Mouse (Mus musculus): ENCODE results near the gene Tmem151b.

Gene Tmem151b

DNA sequence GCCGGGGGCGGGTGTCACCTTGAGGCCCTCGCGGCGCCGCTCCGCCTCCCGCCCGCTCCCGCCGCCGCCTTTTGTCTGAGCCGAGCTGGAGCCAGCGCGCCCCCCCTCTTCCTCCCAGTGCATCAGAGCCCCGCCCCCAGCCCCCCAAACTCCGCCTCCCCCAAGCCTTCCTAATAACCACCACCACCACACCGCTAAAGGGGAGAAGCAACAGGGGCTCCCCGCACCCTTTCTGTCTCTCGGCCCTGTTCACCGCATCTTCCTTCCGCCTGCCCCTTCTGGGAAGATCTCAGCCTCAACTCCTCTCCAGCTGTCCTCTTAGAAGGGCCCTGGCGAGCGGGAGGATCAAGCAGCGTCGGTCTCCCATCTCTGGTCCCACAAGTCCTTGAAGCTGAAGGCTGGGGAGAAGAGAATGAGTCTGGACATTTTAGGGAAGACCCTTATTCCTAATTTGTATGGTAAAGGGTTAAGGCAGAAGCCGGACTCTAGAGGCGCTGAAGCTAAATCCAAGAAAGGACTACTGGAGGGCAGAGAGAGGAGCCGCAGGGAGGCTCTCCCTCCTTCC, at the start of gene Tmem151b:
TSS of gene Tmem151b (minus strand) at position 61 of the 565 bp plus-strand sequence.
- DNase-seq, result no peak

DNA sequence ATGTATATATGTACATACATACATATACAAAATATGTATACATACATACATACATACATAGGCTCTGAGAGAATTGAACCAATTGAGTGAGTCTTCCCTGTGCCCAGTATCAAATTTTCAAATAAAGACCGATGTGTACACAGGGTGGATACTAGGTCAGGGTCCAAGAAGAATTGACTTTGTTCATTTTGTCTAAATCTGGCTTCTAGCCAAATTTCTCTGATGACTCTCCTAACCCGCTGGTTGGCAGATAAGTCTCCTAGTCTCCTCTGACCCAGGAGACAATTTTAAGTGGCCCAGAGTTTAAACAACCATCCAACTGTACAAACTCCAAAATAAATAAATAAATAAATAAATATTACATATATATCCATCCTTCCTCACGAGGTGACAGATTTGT, 49.4 kb upstream of the Tmem151b start:
- no peak for DNase-seq

DNA sequence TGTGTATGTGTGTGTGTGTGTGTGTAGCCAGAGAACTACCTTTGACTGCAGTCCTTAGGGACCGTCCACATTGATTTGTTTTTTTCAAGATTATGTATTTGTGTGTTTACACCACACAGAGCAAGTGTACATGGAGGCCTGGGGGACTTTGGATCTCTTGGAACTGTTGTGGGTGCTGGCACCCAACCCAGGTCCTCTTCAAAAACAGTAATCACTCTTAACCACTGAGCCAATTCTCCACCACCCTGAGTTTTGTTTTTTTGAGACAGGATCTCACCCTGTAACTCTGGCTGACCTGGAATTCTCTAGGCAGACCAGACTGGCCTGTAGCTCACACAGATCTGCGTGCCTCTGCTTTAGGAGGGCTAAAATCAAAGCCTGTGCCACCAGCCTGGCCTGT, 48.9 kb upstream of the Tmem151b start:
- no peak for DNase-seq

DNA sequence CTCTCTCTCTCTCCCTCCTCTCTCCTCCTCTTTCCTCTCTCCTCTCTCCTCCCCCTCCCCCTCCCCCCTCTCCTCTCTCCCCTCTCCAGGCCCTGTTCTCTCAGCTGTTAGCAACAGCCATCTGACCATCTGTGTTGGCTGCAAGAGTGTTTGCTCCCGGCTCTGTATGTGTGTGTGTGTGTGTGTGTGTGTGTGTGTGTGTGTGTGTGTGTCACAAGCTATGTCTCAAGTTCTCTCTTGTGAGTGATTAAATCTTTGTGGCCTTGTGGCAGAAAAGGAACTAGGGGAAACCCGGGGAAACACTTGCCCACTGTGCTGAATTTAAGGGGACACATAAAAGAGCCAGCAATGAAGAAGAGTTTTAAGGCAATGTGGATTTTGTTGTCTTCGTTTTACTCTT, 48.3 kb upstream of the Tmem151b start:
- DNase-seq, result no peak

DNA sequence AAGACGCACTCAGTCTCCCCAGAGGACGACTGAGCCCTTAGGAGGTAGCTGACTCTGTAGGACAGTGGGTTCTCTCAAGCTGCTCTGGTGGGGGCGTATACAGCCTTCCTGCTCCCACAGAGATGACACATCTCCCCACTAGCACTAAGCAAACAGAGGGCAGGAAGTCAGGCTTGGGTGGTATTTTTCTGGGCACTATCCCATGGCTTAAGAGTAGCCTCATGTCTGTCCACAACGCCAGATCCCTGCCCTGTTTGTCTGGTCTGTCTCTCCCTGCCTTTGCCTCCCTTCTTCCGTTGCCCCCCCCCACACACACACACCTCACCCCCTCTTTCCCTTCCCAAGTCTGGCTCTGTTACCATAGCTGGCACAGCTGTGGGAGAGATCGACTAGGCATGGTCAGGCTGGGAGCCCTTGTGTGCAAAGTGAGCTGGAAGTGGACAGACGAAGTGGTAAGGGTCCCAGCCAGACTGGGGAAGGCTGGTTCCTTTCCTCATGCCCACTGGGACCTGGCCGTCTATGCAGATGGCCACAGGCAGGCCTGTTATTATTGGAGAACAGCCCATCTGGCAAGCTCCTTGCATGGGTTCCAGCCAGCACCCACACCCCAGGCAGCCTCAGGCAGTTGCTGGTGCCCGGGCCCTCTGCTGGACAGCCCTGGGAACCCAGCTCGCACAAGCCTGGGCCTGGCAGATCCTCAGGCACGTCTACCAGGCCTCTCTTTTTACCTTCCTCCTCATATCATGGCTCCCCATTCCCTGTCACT, 47.3 kb upstream of the Tmem151b start:
- no peak for DNase-seq

DNA sequence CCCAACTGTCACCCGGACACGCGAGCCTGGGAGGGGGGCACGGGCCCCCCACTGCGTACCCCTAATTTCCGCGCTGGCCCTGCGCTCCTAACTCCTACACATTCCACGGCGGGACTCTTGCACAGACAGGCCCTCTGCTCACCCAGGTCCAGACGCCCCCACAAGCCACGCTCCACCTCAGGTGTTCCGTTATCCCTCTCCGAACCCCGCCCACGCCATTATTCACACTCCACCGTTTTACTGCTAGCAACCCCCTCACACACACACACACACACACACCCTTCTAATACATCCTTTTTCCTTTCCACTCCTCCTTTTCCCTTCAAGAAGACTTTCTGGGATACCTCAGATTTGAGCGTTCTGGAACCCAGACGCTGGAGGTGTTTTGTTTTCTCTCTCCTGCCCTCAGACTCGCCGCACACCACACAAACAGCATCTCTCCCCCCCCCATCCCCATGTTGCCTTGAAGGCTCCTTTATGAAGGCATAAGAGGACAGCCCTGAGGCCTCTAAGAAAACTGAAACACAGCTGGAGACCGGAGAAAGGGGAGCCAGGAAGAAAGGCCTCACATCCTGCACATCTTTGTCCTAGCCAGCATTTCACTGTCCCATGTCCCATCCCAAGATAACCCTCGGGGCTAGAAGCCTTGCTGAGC, 46.4 kb upstream of the Tmem151b start:
- no peak for DNase-seq

DNA sequence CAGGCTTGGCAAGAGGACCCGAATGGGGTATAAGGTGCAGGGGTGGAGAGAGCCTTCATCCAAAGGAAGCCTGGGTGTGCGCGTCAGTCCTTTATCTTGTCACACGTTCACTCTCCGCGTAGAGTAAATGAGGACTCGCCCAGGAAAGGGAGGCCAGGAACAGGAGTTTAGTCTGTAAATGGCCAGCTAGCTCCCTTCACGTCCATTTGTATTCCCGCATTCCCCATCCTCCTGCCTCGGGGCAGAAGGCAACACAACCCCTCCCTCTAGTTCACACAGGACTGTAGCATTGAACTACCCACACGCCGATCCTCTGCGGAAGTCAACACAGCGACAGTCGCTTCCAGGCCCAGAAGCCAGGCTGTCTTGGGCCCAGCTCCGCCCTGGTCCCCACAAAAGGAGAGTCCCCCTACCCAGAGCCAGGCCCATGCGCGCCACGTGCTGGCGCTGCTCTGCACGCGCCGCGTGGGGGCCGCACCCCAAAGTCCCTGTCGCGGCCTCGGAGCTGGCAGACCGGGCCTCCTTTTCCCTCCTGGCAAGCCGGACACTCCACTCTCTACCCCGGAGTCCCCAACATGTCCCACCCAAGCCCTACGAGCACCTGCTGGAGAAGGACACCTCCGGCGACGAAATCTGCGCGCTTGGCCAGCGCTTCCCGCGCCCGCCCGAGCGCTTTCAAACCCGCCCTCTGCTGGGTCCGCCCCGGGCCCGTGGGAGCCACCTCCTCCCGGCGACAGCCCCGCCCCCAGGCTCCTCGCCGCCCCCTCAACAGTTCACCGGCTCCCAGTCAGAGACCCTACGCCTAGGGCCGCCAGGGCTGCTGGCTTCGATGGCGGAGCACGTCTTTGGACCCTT, 45.6 kb upstream of the Tmem151b start:
- peak; percentile 78 to 79 for DNase-seq

DNA sequence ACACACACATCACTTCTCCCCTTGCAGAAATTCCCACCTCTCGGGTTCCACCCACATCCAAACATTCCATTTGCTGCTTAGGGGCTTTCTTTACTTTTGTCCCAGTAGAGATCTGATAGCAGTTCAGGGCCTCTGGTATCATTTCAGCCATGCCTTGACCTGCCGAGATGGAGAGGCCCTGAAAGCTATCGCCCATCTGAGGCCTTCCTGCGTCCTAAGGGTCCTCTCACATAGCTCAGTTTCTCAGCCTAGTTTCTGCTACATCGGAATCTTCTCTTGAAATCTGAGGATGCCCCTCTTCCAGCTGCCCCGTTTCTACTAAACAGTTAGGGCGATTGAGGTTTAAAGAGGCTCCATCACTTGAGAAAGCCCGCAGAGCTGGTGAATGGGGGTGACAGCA, 44.7 kb upstream of the Tmem151b start:
- no peak for DNase-seq

DNA sequence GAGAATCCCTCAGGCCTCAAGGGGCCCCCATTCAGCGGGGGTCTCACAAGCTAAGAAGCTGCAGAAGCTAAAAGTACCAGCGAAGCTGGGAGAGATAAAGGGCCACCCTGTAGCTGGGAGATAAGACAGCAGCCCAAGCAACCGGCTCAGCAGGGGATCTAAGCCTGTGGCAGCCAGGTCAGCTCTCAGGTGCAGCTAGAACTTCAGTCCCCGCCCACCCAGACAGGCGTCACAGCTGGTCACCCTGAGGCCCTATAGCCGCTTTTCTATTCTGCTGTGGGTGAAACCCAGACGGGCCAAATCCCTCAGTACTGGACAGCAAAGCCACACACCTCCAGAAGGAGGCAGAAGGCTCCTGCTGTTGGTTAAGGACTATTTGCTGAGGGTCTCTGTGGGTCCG, 44.0 kb upstream of the Tmem151b start:
- DNase-seq, result no peak

DNA sequence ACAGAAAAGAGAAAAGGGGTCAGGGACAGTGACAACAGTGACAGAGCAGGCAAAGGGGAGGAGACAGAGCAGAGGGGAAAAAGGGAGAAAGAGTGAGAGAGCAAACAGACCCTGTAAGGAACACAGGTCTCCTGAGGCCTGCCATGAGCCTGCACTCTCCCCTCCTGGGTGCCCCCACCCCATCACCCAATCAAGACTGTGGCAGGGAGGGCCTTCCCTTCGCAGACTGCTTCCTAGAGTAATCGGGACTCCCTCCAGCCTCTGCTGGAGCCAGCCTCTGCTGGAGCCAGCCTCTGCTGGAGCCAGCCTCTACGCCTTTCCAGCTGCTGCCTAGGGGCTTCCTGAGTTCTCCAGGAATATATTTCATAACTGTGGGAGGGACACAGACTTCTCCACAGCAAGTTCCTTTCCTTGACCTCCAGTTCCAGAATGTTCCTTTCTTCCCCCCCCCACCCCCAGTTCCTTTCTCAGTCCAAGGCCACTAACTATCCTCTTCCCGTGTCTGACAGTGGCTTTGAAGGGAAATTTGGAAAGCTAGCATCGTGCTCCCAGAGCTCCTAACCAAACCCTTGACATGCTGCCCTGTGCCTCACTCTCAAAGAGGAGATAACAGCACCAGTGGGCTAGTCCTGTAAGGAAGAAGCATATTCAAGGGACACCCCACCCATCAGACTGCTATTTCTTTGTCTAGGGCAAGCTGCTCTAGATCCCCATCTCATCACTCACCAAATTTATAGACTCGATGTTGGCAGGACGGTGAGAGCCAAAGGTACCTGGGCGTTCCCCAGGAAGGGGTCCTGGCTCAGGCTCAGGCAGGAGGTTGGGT, 43.3 kb upstream of the Tmem151b start:
- DNase-seq, result no peak

DNA sequence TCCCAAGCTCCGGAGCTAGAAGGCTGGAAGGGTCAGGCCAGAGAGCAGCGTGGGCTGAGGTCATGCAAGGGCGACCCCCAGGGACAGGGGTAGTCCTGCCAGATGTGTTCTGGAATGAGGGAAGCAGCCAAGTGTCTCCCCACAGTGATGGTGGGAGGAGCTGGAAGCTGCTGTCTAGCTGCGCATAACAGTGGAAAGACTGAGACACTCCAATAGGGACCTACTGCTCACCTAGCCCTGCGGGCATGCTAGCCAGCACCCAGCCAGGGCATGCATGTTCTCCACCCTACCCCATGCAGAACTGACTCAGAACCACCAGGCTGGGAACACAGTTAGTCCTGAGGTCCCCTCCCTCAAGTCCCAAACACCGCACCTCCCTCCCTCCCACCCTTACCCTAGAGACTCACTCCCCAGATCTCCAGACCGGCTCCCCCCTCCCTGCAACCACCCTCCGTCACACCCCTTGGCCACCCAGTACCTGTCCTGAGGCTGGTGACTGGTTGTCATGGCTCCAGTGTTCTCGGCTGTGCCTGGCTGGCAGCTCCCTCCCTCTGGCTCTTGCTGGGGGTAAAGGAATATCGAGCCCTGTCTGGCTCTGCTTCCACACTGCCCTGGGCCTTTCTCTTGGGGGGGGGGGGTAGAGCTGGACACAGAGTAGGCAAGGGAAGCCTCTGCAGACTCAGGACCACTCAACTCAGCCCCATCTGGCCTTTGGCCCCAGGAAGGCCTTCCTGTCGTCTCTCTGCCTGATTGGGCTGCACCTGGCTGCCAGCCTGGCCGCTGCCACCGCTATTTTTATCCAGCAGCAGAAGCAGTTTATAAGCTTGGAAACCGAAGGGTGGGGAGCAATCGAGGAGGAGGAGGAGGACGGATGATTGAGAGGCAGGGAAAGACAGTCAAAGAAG, 42.5 kb upstream of the Tmem151b start:
- DNase-seq, result no peak

DNA sequence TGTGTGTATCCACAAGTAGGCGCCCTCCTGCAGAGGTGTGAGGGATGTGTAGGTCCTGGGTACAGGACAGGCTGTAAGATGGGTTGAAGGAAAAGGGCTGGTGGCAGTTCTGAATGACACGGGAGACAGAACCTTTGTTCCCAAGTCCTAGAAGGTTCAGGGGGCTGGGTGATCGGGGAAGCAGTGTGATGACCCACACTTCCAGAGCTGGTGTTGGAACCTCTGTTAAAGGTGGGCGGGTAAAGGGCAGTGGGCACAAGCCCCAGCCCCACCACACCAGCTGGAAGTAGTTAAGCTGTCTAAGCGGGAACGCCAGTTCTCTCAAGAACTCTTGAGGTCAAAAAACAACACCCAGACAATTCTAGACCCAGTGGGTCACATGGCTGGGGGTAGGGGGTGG, 40.9 kb upstream of the Tmem151b start:
- no peak for DNase-seq

DNA sequence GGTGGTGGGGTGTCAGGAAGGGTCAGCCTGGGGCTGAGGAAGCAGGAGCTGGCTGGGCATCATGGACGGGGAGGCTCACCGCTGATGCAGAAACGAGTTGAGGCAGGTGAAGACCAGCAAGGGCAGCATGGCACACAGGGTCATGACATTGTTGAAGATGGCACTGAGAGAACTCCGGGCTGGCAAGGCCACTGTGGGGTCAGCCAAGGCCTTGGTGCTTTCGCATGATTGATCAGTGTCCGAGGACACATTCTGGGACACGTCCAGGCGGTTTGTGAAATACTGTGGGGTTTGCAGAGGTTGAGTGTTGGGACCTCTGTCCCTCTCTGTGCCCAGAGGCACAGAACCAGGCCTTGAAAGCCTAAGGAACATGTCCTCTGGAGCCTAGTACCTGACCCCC, 40.4 kb upstream of the Tmem151b start:
- DNase-seq, result no peak

DNA sequence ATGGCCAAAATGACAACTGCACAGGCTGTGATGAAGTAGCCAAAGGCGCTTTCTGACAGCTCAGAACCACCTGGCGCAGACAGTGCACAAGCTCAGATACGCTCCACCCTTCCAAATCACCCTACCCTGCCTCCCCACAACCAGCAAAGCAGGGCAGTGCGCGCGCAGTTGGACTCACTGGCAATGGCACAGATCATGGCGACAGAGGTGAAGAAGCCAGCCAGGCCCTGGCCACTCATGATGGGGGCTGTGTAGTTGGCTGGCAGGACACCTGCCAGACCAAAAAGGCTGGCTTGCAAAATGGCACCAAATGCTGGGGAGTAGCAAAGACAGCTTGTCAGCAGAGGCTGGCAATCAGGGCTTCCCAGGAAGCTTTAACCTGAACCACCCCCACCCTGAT, 39.8 kb upstream of the Tmem151b start:
- DNase-seq, result no peak

DNA sequence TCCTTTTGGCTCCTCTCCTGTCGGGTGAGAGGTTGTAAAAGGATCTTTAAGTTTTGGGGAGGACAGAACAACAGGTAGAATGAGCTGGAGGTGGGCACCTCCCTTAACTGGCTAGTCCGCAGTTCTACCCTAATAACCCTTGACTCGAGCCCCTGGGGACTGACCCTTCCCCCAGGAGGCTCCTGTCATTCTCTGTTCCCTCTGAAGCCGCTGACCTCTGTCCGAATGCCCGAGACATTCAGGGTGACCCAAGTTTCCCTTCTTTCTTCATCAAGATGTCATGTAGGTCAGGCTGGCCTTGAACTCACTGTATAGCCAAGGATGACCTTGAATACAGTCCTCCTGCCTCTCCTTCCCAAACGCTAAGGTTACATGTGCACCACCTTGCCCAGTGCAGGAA, 38.9 kb upstream of the Tmem151b start:
- no peak for DNase-seq

DNA sequence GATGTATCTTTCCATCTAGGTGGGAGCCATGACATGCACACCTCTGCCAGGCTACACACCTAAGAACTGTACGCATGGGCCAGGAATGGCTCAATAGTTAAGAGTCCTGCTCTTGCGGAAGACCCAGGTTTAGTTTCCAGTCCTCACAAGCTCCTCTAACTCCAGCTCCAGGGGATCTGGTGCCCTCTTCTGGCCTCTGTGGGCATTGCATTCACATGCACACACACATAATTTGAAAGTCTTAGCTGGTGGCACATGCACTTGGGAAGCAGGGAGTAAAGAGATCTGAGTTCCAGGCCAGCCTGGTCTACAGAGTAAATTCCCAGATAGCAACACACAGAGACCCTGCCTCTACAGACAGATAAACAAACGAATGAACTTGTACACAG, 37.0 kb upstream of the Tmem151b start:
- DNase-seq, result no peak

DNA sequence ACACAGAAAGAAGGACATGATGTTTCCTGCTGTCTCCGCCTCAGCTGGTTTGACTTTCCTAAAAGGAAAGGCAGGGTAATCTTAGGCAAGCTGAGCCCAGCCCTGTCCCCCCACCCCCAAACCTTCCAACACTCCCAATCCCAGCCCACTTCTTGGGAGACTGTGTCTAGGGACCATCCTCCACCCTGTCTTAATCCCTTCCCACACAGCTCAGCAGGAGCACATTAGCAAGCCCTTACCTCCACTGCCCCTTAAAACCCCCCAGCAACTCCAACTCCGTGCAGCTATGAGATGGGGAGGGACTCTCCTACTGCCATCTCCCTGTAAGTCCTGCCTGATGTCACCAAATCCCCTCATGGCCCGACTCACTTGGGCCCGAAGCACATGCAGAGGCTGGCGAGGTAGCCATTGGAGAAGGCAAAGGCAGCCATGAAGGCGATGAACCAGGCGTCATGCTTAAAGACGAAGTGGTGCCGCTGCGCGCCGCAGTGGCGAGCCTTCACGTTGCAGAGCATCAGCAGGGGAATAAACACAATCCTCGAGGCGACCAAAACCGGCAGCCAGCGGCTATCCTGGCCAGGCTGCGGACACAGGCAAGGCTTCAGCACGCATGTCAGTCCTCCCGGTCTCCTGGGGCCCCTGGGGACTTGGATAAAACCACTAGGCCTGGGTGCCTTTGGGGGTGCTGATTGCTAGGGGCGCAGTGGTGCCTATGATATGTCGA, 36.4 kb upstream of the Tmem151b start:
- DNase-seq, result no peak

DNA sequence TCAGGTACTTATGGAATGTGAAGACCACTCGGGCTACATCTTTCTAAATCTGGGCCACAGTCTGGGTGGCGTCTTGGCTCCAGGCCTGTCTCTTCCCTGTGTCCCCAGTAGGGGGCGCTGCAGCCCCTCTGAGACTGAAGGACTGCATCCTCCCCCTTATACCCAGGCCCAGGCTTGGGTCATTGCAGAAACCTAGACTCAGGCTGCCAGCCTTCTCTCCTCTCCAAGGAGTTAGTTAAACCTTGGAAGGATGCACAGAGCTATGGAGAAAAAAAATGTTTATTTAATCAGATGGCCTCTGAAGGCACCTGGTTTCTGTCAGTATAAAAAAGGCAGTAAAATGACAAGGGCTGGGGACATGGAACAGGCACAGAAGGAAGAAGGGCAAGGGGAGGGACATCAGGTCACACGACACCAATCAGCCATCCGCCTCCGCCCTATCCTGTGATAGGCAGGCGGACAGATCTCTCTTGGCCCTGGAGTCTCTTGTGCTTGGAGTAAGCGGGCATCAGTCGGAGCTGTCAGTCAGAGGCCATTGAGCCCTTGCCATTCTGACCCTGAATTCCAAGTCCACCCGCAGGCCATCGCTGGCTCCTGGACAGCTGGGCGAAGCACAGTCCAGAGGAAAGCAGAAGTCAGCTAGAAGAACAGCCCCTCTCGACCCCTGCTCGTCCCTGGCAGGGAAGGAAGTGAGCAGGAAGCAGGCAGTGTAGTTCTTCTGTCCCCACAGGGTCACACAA, 35.6 kb upstream of the Tmem151b start:
- DNase-seq, result peak in 1 of 2 experiments; percentile 54

DNA sequence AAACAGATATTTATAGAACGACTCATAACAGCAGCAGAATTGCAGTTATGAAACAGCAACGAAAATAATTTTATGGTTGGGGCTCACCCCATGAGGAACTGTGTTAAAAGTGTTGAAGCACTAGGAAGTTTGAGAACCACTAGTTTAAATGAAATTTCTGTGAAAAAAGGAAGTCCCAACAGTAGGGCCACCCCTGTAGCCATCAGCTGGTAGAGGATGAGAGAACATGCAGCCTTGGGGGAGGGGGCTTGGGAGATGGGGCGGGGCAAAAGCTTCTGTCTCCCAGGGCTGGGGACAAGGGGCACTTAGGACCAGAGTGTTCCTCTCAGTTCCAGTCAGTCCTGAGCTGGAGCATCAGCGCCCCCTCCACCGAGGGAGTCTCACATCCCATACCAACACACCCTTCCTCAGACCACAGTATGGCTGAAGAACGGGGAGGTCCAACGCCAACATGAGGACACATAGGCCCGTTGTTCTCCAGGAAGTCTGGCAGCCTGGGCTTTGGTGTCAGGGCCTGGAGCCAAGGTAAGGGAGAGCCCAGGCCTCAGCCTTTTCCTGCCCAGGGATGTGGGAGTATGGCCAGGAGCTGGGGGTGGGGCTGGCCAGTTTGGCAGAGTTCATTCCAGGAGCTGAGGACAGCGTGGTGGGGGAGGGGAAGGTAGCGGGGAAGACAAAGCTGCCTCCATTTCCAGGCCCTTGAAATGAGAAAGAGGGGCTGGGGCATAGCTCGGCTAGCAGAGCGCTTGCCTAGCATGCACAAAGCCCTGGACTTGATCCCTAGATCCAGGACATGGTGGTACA, 34.8 kb upstream of the Tmem151b start:
- DNase-seq, result peak in 1 of 2 experiments; percentile 46

Data from thymus, adult 18-20 months (tissue).